Mouse (Mus musculus): ENCODE data around the gene Fam117a. TPM values are rescaled to one million over a fixed set of nuclear protein-coding genes. Genes with fewer than 3 reads are reported as not detected.

The Fam117a gene
- polyA plus RNA-seq, 2 experiments: 71.6 to 103 TPM

- no peaks in the 10 kb centered on the region for H3K9me3 ChIP-seq (ENCODE audit: control insufficient read depth, low read length)
- no peak for ATAC-seq (ENCODE audit: insufficient read depth)
- H3K36me3 ChIP-seq (replicated peaks; ENCODE audit: control insufficient read depth, insufficient read depth, low read depth): peaks cover 55% of the 10 kb centered on the region
- 29% methylated on average over 5 of the region's 5 CpGs for WGBS (ENCODE audit: insufficient replicate concordance)
- TF ChIP-seq EP300 (IDR thresholded peaks at IDR 0.05; ENCODE audit: low read depth): no peak
- no peak for TF ChIP-seq CTCF (IDR thresholded peaks at IDR 0.05; ENCODE audit: low read depth)
- peak overlapping the region; percentile 99 for H3K9ac ChIP-seq (replicated peaks)
- no peaks in the 10 kb centered on the region for H3K27me3 ChIP-seq (ENCODE audit: control insufficient read depth, insufficient read depth, low read length)
- no peak for DNase-seq (ENCODE audit: low read depth in 3 of 3, low spot score in 3 of 3)
- peak overlapping the region; percentile 100 for H3K27ac ChIP-seq
- H3K4me1 ChIP-seq (replicated peaks; ENCODE audit: control insufficient read depth in 2 of 2, insufficient read depth in 2 of 2, low read length in 1 of 2): peaks cover 40 to 60% of the 10 kb centered on the region in 2 experiments
- peak overlapping the region; percentile 96 to 97 for H3K4me3 ChIP-seq (ENCODE audit: insufficient read depth in 1 of 2, low read depth in 2 of 2, low read length in 2 of 2)
- peak overlapping the region; percentile 98 for H3K4me2 ChIP-seq (ENCODE audit: low read depth)
These were observed 3.8 kb downstream of the Fam117a start for GRCm38 (mm10) chr11:95340664-95341063.

GRCm38 (mm10) chr11:95343180-95343579 lies 6.4 kb downstream of the Fam117a start:
- Histone ChIP-seq H3K9me3 (ENCODE audit: control insufficient read depth, low read length) (no peaks in the 10 kb centered on the region), H3K4me1 (replicated peaks; ENCODE audit: control insufficient read depth in 2 of 2, insufficient read depth in 2 of 2, low read length in 1 of 2) (peaks cover 34 to 49% of the 10 kb centered on the region in 2 experiments), H3K27me3 (ENCODE audit: control insufficient read depth, insufficient read depth, low read length) (no peaks in the 10 kb centered on the region), H3K9ac (replicated peaks) (peak overlapping the region; percentile 99), H3K4me2 (ENCODE audit: low read depth) (peak overlapping the region; percentile 98), H3K4me3 (ENCODE audit: insufficient read depth in 1 of 2, low read depth in 2 of 2, low read length in 2 of 2) (peak overlapping the region; percentile 38 to 97), H3K36me3 (replicated peaks; ENCODE audit: control insufficient read depth, insufficient read depth, low read depth) (peaks cover 80% of the 10 kb centered on the region), H3K27ac (peak overlapping the region; percentile 100)
- TF ChIP-seq CTCF (IDR thresholded peaks at IDR 0.05; ENCODE audit: low read depth) (no peak), EP300 (IDR thresholded peaks at IDR 0.05; ENCODE audit: low read depth) (no peak)
- WGBS (ENCODE audit: insufficient replicate concordance): 72% methylated on average over 4 of the region's 4 CpGs
- DNase-seq (ENCODE audit: low read depth in 3 of 3, low spot score in 3 of 3) (no peak), ATAC-seq (ENCODE audit: insufficient read depth) (no peak)

- Histone ChIP-seq H3K27ac (peak overlapping the region; percentile 19), H3K4me2 (ENCODE audit: low read depth) (peak overlapping the region; percentile 98), H3K9me3 (ENCODE audit: control insufficient read depth, low read length) (no peaks in the 10 kb centered on the region), H3K4me3 (ENCODE audit: insufficient read depth in 1 of 2, low read depth in 2 of 2, low read length in 2 of 2) (peak overlapping the region; percentile 3 to 6; a peak in 2 of 4 replicates), H3K4me1 (replicated peaks; ENCODE audit: control insufficient read depth in 2 of 2, insufficient read depth in 2 of 2, low read length in 1 of 2) (peaks cover 34 to 40% of the 10 kb centered on the region in 2 experiments), H3K36me3 (replicated peaks; ENCODE audit: control insufficient read depth, insufficient read depth, low read depth) (peaks cover 90% of the 10 kb centered on the region), H3K9ac (replicated peaks) (0 out of 2 replicates have a peak overlapping the region, but pooled peaks have one; percentile 20), H3K27me3 (ENCODE audit: control insufficient read depth, insufficient read depth, low read length) (no peaks in the 10 kb centered on the region)
- ATAC-seq (ENCODE audit: insufficient read depth) (no peak), DNase-seq (ENCODE audit: low read depth in 3 of 3, low spot score in 3 of 3) (no peak)
- 81% methylated on average over 2 of the region's 2 CpGs for WGBS (ENCODE audit: insufficient replicate concordance)
- no peak for TF ChIP-seq EP300 (IDR thresholded peaks at IDR 0.05; ENCODE audit: low read depth)
- TF ChIP-seq CTCF (IDR thresholded peaks at IDR 0.05; ENCODE audit: low read depth): no peak
These were observed 7.4 kb downstream of the Fam117a start for GRCm38 (mm10) chr11:95344181-95344580.

DNA sequence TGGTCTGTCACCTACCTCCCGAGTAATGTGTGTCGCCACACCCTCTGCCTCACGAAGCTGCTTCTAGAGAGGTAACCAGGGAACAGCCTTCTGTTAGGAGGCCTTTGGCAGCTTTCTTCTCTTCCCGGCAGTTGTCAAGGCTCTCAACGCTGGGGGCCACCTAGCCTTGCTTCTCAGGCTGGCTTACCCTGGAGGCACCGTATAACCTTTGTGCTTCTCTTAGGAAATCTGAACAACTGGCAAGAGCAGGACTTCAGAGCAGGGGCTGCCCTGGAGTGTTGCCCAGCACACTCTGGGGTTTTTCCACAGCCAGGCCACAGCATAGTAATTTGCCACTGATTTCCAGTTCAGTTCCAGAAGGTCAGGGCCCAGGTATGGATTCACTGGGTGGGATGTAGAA lies 13.5 kb downstream of the Fam117a start:
- Histone ChIP-seq H3K9me3 (ENCODE audit: control insufficient read depth, low read length) (no peaks in the 10 kb centered on the region), H3K4me3 (ENCODE audit: insufficient read depth in 1 of 2, low read depth in 2 of 2, low read length in 2 of 2) (no peak overlapping the region), H3K27me3 (ENCODE audit: control insufficient read depth, insufficient read depth, low read length) (no peaks in the 10 kb centered on the region), H3K36me3 (replicated peaks; ENCODE audit: control insufficient read depth, insufficient read depth, low read depth) (peaks cover 97% of the 10 kb centered on the region), H3K4me2 (ENCODE audit: low read depth) (no peak overlapping the region), H3K27ac (no peak overlapping the region), H3K9ac (replicated peaks) (no peak overlapping the region), H3K4me1 (replicated peaks; ENCODE audit: control insufficient read depth in 2 of 2, insufficient read depth in 2 of 2, low read length in 1 of 2) (peaks cover 24 to 28% of the 10 kb centered on the region in 2 experiments)
- DNase-seq (ENCODE audit: low read depth in 3 of 3, low spot score in 3 of 3) (no peak), ATAC-seq (ENCODE audit: insufficient read depth) (no peak)
- TF ChIP-seq CTCF (IDR thresholded peaks at IDR 0.05; ENCODE audit: low read depth): no peak
- TF ChIP-seq EP300 (IDR thresholded peaks at IDR 0.05; ENCODE audit: low read depth): no peak
- WGBS (ENCODE audit: insufficient replicate concordance): 58% methylated on average over 6 of the region's 6 CpGs

DNA sequence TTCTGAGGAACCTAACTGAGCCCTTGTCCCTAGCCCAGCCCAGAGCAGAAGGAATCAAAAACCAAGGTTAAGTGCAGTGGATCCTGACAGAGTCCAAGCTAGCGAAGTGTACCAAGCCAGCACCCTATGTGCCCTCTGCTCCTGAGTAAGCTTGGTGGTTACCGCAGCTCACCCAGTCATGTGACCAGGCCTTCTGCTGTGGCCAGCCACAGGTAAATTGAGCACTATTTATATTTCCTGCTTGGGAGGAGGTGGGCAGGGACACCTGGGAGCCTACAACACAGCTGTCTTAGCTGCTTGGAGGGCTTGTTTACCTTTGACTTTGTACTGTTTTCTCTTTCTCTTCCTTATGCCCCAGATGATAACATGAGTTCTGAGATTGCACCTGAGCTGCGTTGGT lies 14.1 kb downstream of the Fam117a start:
- 86% methylated on average over 3 of the region's 3 CpGs for WGBS (ENCODE audit: insufficient replicate concordance)
- peaks cover 31 to 35% of the 10 kb centered on the region in 2 experiments for H3K4me1 ChIP-seq (replicated peaks; ENCODE audit: control insufficient read depth in 2 of 2, insufficient read depth in 2 of 2, low read length in 1 of 2)
- no peak overlapping the region for H3K27ac ChIP-seq
- H3K9me3 ChIP-seq (ENCODE audit: control insufficient read depth, low read length): no peaks in the 10 kb centered on the region
- no peak overlapping the region for H3K4me2 ChIP-seq (ENCODE audit: low read depth)
- ATAC-seq (ENCODE audit: insufficient read depth) (no peak), DNase-seq (ENCODE audit: low read depth in 3 of 3, low spot score in 3 of 3) (no peak)
- no peak overlapping the region for H3K9ac ChIP-seq (replicated peaks)
- no peak overlapping the region for H3K4me3 ChIP-seq (ENCODE audit: insufficient read depth in 1 of 2, low read depth in 2 of 2, low read length in 2 of 2)
- no peaks in the 10 kb centered on the region for H3K27me3 ChIP-seq (ENCODE audit: control insufficient read depth, insufficient read depth, low read length)
- peaks cover 96% of the 10 kb centered on the region for H3K36me3 ChIP-seq (replicated peaks; ENCODE audit: control insufficient read depth, insufficient read depth, low read depth)
- TF ChIP-seq EP300 (IDR thresholded peaks at IDR 0.05; ENCODE audit: low read depth) (no peak), CTCF (IDR thresholded peaks at IDR 0.05; ENCODE audit: low read depth) (no peak)
